Mouse (Mus musculus) intestine, embryonic 16.5 days (tissue): ENCODE results near the gene Afg3l1. TPM values are rescaled to one million over a fixed set of nuclear protein-coding genes. Genes with fewer than 3 reads are reported as not detected.
"Not testable (repeated sequence)": the region's sequence is repeated elsewhere in the genome, so short reads cannot be mapped to it uniquely, and the experiment has no call there.

ENCODE experiments used
- ATAC-seq: fragments of 200-750 bp; cut with Nextera tagmentation; 2 replicates; pipeline ENCODE4 v1.8.0; 2017; ENCODE audit warnings: moderate TSS enrichment, moderate library complexity
- H3K27ac ChIP-seq: fragments of 300-500 bp; sonication (generic); 2 replicates; pipeline ENCODE4 v1.5.1; 2014; ENCODE audit warnings: mild to moderate bottlenecking, low read length
- H3K27me3 ChIP-seq: fragments of 300-500 bp; sonication (generic); replicated peaks from 2 replicates; pipeline ENCODE4 v1.6.1; 2014; ENCODE audit warnings: low read length, control low read depth, mixed read lengths; ENCODE audit not compliant: control insufficient read depth, insufficient read depth
- H3K36me3 ChIP-seq: fragments of 300-500 bp; sonication (generic); 2 replicates; pipeline ENCODE4 v1.6.1; 2014; ENCODE audit warnings: low read length, control low read depth; ENCODE audit not compliant: control insufficient read depth, insufficient read depth
- H3K4me1 ChIP-seq: fragments of 300-500 bp; sonication (generic); 2 replicates; pipeline ENCODE4 v1.6.1; 2014; ENCODE audit warnings: low read length, control low read depth, mixed read lengths; ENCODE audit not compliant: control insufficient read depth, insufficient read depth
- H3K4me2 ChIP-seq: fragments of 300-500 bp; sonication (generic); 2 replicates; pipeline ENCODE4 v1.6.1; 2014; ENCODE audit warnings: low read depth, low read length, control low read depth
- H3K4me3 ChIP-seq: fragments of 300-500 bp; sonication (generic); 2 replicates; pipeline ENCODE4 v1.5.1; 2014; ENCODE audit warnings: mild to moderate bottlenecking, low read length
- H3K9ac ChIP-seq: fragments of 300-500 bp; sonication (generic); 2 replicates; pipeline ENCODE4 v1.6.1; 2014; ENCODE audit warnings: low read depth, low read length
- H3K9me3 ChIP-seq: fragments of 300-500 bp; sonication (generic); 2 replicates; pipeline ENCODE4 v1.6.1; 2016; ENCODE audit warnings: low read length, control low read depth; ENCODE audit not compliant: control insufficient read depth
- WGBS: fragments of 180-500 bp; shearing (Covaris S2); extraction: QIAGEN DNeasy Blood & Tissue Kit; methylation state at CpG from one replicate; pipeline ENCODE4 v1.1.7; 2014; 5-methylcytosine and 5-hydroxymethylcytosine counted together
- polyA plus RNA-seq: library from polyadenylated mRNA; unstranded; fragments of >200 nt; fragmentation: Nextera tagmentation; extraction: Ambion mirVana; gene quantifications from 2 replicates; pipeline ENCODE4 v1.2.1, GENCODE M21; 2015

Gene Afg3l1
- polyA plus RNA-seq, 1 experiment from 2014 or later: 48.7 TPM

DNA sequence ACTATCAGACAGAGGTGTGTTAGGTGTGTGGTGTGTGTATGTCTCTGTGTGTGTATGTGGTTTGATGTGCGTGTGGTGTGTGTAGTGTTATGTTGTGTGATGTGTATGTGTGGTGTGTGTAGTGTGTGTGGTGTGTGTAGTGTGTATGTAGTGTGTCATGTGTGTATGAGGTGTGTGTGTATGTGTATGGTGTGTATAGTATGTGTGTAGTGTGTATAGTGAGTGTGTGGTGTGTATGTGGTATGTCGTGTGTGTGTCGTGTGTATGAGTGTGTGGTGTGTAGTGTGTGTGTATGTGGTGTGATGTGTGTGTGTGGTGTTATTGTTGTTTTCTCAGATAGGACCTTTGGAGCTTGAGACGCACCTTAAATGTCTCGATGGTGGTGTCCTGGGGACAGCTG lies 35.4 kb upstream of the Afg3l1 start:
- Histone ChIP-seq H3K4me1 (peaks cover 9% of the 10 kb centered on the region), H3K27ac (no peak overlapping the region), H3K4me3 (peak overlapping the region; percentile 72; the same call in 1 of the 2 replicates), H3K27me3 (no peaks in the 10 kb centered on the region), H3K36me3 (no peaks in the 10 kb centered on the region), H3K9me3 (no peaks in the 10 kb centered on the region), H3K4me2 (0 out of 2 replicates have a peak overlapping the region, but pooled peaks have one; percentile 57), H3K9ac (no peak overlapping the region)
- peak; percentile 9 for ATAC-seq
- WGBS: 92% methylated on average over 5 of the region's 5 CpGs

DNA sequence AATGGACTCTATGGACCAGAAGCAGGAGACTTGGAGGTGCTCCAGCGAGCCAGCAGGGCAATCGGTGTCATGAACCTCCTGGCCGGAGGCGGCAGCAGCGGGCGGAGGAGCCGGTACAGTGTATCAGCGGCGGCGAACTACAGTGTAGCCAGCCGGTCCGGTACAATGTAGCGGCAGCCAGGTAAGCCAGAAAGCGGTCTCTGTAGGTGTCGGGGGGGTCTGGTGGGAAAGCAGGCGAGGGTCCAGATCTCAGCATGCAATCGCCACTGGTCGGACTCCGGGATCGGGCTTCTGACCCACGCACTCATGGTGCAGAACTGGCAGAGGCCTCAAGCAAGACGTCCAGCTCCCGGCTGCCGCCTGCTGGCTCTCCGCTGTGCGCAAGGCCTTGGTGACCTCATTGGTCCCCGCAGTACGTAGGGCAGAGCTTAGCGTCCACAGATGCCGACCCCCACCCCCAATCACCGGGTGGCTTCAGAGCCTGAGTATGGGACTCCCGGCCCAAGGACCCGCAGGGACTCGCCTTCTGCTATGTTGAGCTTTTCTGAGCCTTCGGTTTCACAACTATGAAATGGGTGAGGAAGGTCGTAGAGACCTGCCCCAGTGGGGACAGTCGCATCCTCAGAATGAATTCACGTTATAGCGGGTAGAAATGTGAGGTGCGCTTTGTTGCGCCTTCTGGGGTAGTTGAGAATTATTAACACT lies 34.7 kb upstream of the Afg3l1 start:
- under 1% methylated on average over 41 of the region's 41 CpGs for WGBS
- Histone ChIP-seq H3K9me3 (no peaks in the 10 kb centered on the region), H3K36me3 (no peaks in the 10 kb centered on the region), H3K4me1 (peaks cover 9% of the 10 kb centered on the region), H3K27me3 (no peaks in the 10 kb centered on the region), H3K4me3 (peak overlapping the region; percentile 72), H3K27ac (0 out of 2 replicates have a peak overlapping the region, but pooled peaks have one; percentile 53), H3K9ac (peak overlapping the region; percentile 90), H3K4me2 (peak overlapping the region; percentile 57)
- peak; percentile 97 for ATAC-seq

- Histone ChIP-seq H3K4me3 (peak overlapping the region; percentile 72), H3K4me2 (peak overlapping the region; percentile 57), H3K27me3 (no peaks in the 10 kb centered on the region), H3K27ac (no peak overlapping the region), H3K9ac (peak overlapping the region; percentile 90), H3K36me3 (no peaks in the 10 kb centered on the region), H3K9me3 (no peaks in the 10 kb centered on the region), H3K4me1 (peaks cover 9% of the 10 kb centered on the region)
- peak; percentile 39 for ATAC-seq
- WGBS: 23% methylated on average over 4 of the region's 4 CpGs
Observed at GRCm38 (mm10) chr8:123443576-123443921, 34.2 kb upstream of the Afg3l1 start.

- Histone ChIP-seq H3K9me3 (no peaks in the 10 kb centered on the region), H3K9ac (no peak overlapping the region), H3K27ac (no peak overlapping the region), H3K36me3 (no peaks in the 10 kb centered on the region), H3K4me2 (no peak overlapping the region), H3K4me1 (peaks cover 9% of the 10 kb centered on the region), H3K4me3 (no peak overlapping the region), H3K27me3 (no peaks in the 10 kb centered on the region)
- 79% methylated on average over 6 of the region's 6 CpGs for WGBS
- ATAC-seq: no peak
Observed at GRCm38 (mm10) chr8:123444131-123444530, 33.6 kb upstream of the Afg3l1 start.

GRCm38 (mm10) chr8:123445981-123446380 lies 31.7 kb upstream of the Afg3l1 start:
- Histone ChIP-seq H3K4me1 (peaks cover 9% of the 10 kb centered on the region), H3K36me3 (no peaks in the 10 kb centered on the region), H3K4me2 (no peak overlapping the region), H3K27me3 (no peaks in the 10 kb centered on the region), H3K4me3 (no peak overlapping the region), H3K27ac (no peak overlapping the region), H3K9me3 (no peaks in the 10 kb centered on the region), H3K9ac (no peak overlapping the region)
- WGBS: 81% methylated on average over 10 of the region's 10 CpGs
- ATAC-seq: no peak

- Histone ChIP-seq H3K36me3 (no peaks in the 10 kb centered on the region), H3K4me1 (peaks cover 9% of the 10 kb centered on the region), H3K4me3 (no peak overlapping the region), H3K9me3 (no peaks in the 10 kb centered on the region), H3K9ac (no peak overlapping the region), H3K27ac (no peak overlapping the region), H3K4me2 (no peak overlapping the region), H3K27me3 (no peaks in the 10 kb centered on the region)
- ATAC-seq: no peak
- 74% methylated on average over 6 of the region's 6 CpGs for WGBS
Observed at GRCm38 (mm10) chr8:123446799-123447198, 30.9 kb upstream of the Afg3l1 start.

GRCm38 (mm10) chr8:123450783-123451182 lies 26.9 kb upstream of the Afg3l1 start:
- no peak overlapping the region for H3K4me2 ChIP-seq
- ATAC-seq: no peak
- H3K27me3 ChIP-seq: no peaks in the 10 kb centered on the region
- peaks cover 9% of the 10 kb centered on the region for H3K36me3 ChIP-seq
- no peak overlapping the region for H3K27ac ChIP-seq
- H3K9me3 ChIP-seq: no peaks in the 10 kb centered on the region
- 85% methylated on average over 5 of the region's 5 CpGs for WGBS
- no peak overlapping the region for H3K4me3 ChIP-seq
- H3K9ac ChIP-seq: no peak overlapping the region
- H3K4me1 ChIP-seq: no peaks in the 10 kb centered on the region

DNA sequence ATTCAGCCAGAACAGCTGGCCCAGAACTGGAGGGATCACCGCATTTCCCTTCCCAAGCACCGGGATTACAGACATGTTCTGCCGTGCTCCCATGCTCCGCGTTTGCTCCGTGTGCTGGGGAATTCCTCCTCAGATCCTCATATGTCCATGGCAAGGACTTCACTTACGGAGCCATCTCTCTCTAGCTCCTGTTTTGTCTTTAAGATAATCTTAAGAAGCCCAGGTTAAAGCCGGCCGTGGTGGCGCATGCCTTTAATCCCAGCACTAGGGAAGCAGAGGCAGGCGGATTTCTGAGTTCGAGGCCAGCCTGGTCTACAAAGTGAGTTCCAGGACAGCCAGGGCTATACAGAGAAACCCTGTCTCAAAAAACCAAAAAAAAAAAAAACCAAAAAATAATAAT lies 26.0 kb upstream of the Afg3l1 start:
- WGBS: 96% methylated on average over 12 of the region's 12 CpGs

GRCm38 (mm10) chr8:123452149-123452548 lies 25.6 kb upstream of the Afg3l1 start:
- H3K4me2 ChIP-seq: no peak overlapping the region
- 78% methylated on average over 4 of the region's 4 CpGs for WGBS
- no peak overlapping the region for H3K9ac ChIP-seq
- no peak overlapping the region for H3K4me3 ChIP-seq
- no peaks in the 10 kb centered on the region for H3K4me1 ChIP-seq
- H3K36me3 ChIP-seq: peaks cover 9% of the 10 kb centered on the region
- no peaks in the 10 kb centered on the region for H3K27me3 ChIP-seq
- ATAC-seq: no peak
- H3K27ac ChIP-seq: no peak overlapping the region
- no peaks in the 10 kb centered on the region for H3K9me3 ChIP-seq

More for the DNA sequence above, 26.0 kb upstream of the Afg3l1 start:
- H3K9ac ChIP-seq, H3K4me2 ChIP-seq, H3K27me3 ChIP-seq, H3K4me3 ChIP-seq, H3K9me3 ChIP-seq, ATAC-seq, H3K4me1 ChIP-seq, H3K36me3 ChIP-seq, H3K27ac ChIP-seq: not testable (repeated sequence)

GRCm38 (mm10) chr8:123453291-123453690 lies 24.4 kb upstream of the Afg3l1 start:
- H3K4me2 ChIP-seq: no peak overlapping the region
- no peaks in the 10 kb centered on the region for H3K4me1 ChIP-seq
- H3K27ac ChIP-seq: no peak overlapping the region
- H3K9me3 ChIP-seq: no peaks in the 10 kb centered on the region
- WGBS: 72% methylated on average over 7 of the region's 7 CpGs
- H3K4me3 ChIP-seq: no peak overlapping the region
- peaks cover 9% of the 10 kb centered on the region for H3K36me3 ChIP-seq
- no peak for ATAC-seq
- no peaks in the 10 kb centered on the region for H3K27me3 ChIP-seq
- H3K9ac ChIP-seq: no peak overlapping the region
